Mouse (Mus musculus) heart, adult 2 months (tissue): ENCODE measurements around the gene Tpst1. TPM values are rescaled to one million over a fixed set of nuclear protein-coding genes. Genes with fewer than 3 reads are reported as not detected.
A peak's percentile ranks its signal among the peaks of the same experiment; 100 is the strongest.

Experiments used
- DNase-seq, 2 experiments: peaks; one replicate each; pipeline ENCODE4 v3.0.0; 2021
- H3K27ac ChIP-seq: fragments of 200-600 bp; 2 replicates; pipeline ENCODE4 v1.8.1; 2022
- H3K27me3 ChIP-seq: fragments of 200-500 bp; 2 replicates; pipeline ENCODE4 v1.6.1; 2012; ENCODE audit warnings: mild to moderate bottlenecking, low read length, inconsistent platforms, mixed read lengths; ENCODE audit not compliant: control insufficient read depth, insufficient read depth
- H3K36me3 ChIP-seq: fragments of 200-500 bp; 2 replicates; pipeline ENCODE4 v1.6.1; 2012; ENCODE audit warnings: low read length, inconsistent platforms; ENCODE audit not compliant: control insufficient read depth, insufficient read depth
- H3K4me1 ChIP-seq: fragments of 200-500 bp; 2 replicates; pipeline ENCODE4 v1.6.1; 2011; ENCODE audit warnings: low read length; ENCODE audit not compliant: control insufficient read depth, insufficient read depth
- H3K4me3 ChIP-seq: fragments of 200-600 bp; 2 replicates; pipeline ENCODE4 v1.8.1; 2022
- H3K79me2 ChIP-seq: fragments of 200-500 bp; replicated peaks from 2 replicates; pipeline ENCODE4 v1.6.1; 2012; ENCODE audit warnings: mild to moderate bottlenecking, inconsistent platforms, low read length, moderate library complexity, mixed read lengths; ENCODE audit not compliant: control insufficient read depth, insufficient read depth
- H3K9ac ChIP-seq: fragments of 200-500 bp; 2 replicates; pipeline ENCODE4 v1.6.1; 2012; ENCODE audit warnings: low read depth, mild to moderate bottlenecking, control low read depth, inconsistent platforms, low read length, mixed read lengths
- CTCF ChIP-seq: fragments of 200-600 bp; IDR thresholded peaks from 2 replicates; pipeline ENCODE4 v1.8.1; 2022; ENCODE audit warnings: antibody characterized with exemption, mild to moderate bottlenecking, moderate library complexity
- EP300 ChIP-seq: fragments of 200-500 bp; IDR thresholded peaks from 2 replicates; pipeline ENCODE4 v1.6.1; 2011; ENCODE audit warnings: low read depth, low read length, control low read depth; ENCODE audit not compliant: insufficient read depth
- POLR2A ChIP-seq: fragments of 200-500 bp; IDR thresholded peaks from 2 replicates; pipeline ENCODE4 v1.6.1; 2011; ENCODE audit warnings: mild to moderate bottlenecking, low read depth, low read length, control low read depth; ENCODE audit not compliant: insufficient read depth
- WGBS: fragments of 180-500 bp; shearing (Covaris S2); methylation state at CpG from one replicate; pipeline ENCODE4 v1.1.7; 2018; 5-methylcytosine and 5-hydroxymethylcytosine counted together
- intact Hi-C: fragments of 180-260 bp; cut with DNase I; formaldehyde crosslinking; loops from one replicate; pipeline ENCODE4 v1.15.1; 2025
- polyA plus RNA-seq: library from polyadenylated mRNA; depleted of rRNA; stranded (reverse); fragments of >200 nt; gene quantifications from 2 replicates; pipeline ENCODE4 v1.2.3, GENCODE M21; 2012
- total RNA-seq, 2 experiments: library from RNA; stranded (reverse); gene quantifications; 2 replicates each; pipeline ENCODE4 v1.2.3; 2021

Tpst1 gene
- total and polyA plus RNA-seq, 3 experiments: 7.4 to 10.1 (median 9.4) TPM

DNA sequence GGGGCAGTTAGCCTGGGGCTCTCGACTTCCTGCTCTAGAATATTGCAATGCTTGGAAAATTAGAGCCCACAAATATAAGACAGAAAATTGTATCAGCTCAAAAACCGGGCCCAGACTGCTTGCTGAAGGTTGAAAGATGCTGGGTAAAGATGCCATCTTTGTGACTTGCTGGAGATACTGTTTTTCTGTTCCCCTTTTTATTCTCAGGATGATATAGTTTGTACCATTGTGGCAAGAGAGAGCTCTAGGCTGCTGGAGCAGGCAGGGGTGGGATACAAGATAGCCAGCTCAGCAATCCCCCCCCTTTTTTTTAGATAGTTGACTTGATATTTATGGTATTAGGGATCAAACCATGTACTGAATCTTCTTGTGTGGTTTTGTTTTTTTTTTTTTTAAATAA, 81.2 kb downstream of the Tpst1 start:
- Histone ChIP-seq H3K27me3 (no peaks in the 10 kb centered on the region), H3K79me2 (no peaks in the 10 kb centered on the region), H3K27ac (no peak overlapping the region), H3K9ac (no peak overlapping the region), H3K36me3 (no peaks in the 10 kb centered on the region), H3K4me3 (no peak overlapping the region), H3K4me1 (no peaks in the 10 kb centered on the region)
- intact Hi-C loops: no loop called here
- TF ChIP-seq POLR2A (no peak), CTCF (no peak), EP300 (no peak)
- no peak for DNase-seq
- WGBS: 90% methylated on average over 2 of the region's 2 CpGs

DNA sequence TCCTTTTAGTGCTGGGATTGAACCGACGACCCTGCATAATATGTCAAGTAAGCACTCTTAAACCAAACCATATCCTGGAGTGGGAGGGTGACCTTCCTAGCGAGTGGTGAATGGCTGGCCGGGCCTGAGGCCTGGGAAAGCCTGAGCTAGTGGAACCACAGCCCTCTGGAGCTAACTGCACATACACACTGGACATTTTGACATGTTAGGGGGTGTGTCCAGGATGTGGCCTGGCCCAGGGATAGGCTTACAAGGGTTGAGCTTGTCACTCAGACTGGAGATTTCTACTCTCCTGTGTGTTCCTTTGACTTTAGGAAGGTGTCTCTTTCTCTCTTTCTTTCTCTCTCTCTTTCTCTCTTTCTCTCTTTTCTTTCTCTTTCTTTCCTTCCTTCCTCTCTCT, 85.4 kb downstream of the Tpst1 start:
- no peaks in the 10 kb centered on the region for H3K79me2 ChIP-seq
- WGBS: 85% methylated on average over 4 of the region's 4 CpGs
- H3K9ac ChIP-seq: no peak overlapping the region
- no peak overlapping the region for H3K27ac ChIP-seq
- no peak for DNase-seq
- no peaks in the 10 kb centered on the region for H3K4me1 ChIP-seq
- H3K27me3 ChIP-seq: no peaks in the 10 kb centered on the region
- TF ChIP-seq POLR2A (no peak), EP300 (no peak), CTCF (no peak)
- no peak overlapping the region for H3K4me3 ChIP-seq
- intact Hi-C loops: no loop called here
- no peaks in the 10 kb centered on the region for H3K36me3 ChIP-seq

DNA sequence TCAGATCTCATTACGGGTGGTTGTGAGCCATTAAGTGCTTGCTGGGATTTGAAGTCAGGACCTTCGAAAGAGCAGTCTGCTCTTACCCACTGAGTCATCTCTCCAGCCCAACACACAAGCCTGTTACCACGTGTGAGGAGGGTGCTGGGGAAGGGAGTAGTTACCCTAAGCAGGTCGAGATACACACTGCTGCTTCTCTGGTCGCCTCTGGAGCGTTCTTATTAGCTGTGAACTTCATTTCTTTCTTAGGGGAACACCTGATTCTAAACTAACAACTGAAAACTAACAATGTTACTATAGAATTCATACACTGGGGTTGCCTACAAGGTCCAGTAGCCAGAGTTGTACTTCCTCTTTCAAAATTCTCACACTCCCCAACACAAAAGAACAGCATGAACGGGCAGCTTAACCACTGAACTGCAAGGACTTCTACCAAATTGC, 86.7 kb downstream of the Tpst1 start:
- Histone ChIP-seq H3K27ac (no peak overlapping the region), H3K27me3 (no peaks in the 10 kb centered on the region), H3K9ac (no peak overlapping the region), H3K4me3 (no peak overlapping the region), H3K79me2 (no peaks in the 10 kb centered on the region), H3K36me3 (no peaks in the 10 kb centered on the region), H3K4me1 (no peaks in the 10 kb centered on the region; the same call in 1 of the 2 replicates)
- no peak for TF ChIP-seq EP300
- TF ChIP-seq CTCF: no peak
- TF ChIP-seq POLR2A: no peak
- DNase-seq: no peak
- 63% methylated on average over 7 of the region's 7 CpGs for WGBS
- intact Hi-C loops: no loop called here

DNA sequence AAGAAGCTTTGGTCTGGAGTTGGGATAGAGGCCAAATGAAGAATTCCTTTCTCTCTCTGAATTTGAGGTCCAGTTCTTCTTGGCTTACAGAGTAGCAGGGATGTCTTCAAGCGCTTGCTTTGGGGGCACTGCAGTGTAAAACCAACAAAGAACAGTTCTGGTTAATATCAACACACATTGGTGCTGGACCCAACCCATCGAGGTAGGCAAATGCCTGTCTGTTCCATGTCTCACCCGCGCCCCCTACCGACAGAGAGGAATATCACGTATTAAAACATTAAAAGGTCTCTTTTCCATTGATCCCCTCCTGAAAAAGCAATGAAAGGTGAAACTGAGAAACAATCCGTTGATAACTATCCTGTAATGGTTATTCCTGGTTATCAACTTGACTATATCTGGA, 90.5 kb downstream of the Tpst1 start:
- H3K79me2 ChIP-seq: no peaks in the 10 kb centered on the region
- H3K27me3 ChIP-seq: no peaks in the 10 kb centered on the region
- H3K36me3 ChIP-seq: no peaks in the 10 kb centered on the region
- H3K27ac ChIP-seq: no peak overlapping the region
- intact Hi-C loops: loop anchor here (1.0 kb wide), 1 partner anchor 140 kb away; no protein-coding TSS in a partner anchor
- no peak overlapping the region for H3K4me3 ChIP-seq
- H3K9ac ChIP-seq: no peak overlapping the region
- no peaks in the 10 kb centered on the region; the same call in 1 of the 2 replicates for H3K4me1 ChIP-seq
- 3% methylated on average over 7 of the region's 7 CpGs for WGBS
- DNase-seq: peak; percentile 73 to 82
- TF ChIP-seq POLR2A (no peak), EP300 (peak; percentile 62; the same call in 1 of the 2 replicates), CTCF (peak; percentile 92)

DNA sequence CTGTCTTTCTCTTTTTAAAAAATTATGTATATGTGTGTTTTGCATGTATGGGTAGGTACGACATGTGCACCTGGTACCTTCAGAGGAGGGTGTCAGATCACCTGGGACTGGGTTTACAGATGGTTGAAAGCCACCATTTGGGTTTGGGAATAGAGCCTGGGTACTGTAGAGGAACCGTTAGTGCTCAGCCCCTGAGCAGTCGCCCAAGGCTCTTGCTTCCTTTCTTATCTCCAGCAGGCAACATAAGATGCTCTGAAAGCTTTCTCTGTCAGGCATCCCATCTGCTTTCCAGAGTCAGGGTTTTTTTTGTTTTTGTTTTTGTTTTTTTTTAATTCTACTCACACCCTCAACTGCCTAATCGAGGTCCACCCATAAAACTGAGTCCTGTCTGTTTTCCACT, 92.1 kb downstream of the Tpst1 start:
- no peaks in the 10 kb centered on the region for H3K27me3 ChIP-seq
- no peak for DNase-seq
- intact Hi-C loops: no loop called here
- H3K4me1 ChIP-seq: no peaks in the 10 kb centered on the region; the same call in 1 of the 2 replicates
- no peaks in the 10 kb centered on the region for H3K36me3 ChIP-seq
- no peak overlapping the region for H3K27ac ChIP-seq
- TF ChIP-seq CTCF (no peak), EP300 (no peak)
- 70% methylated on average over 4 of the region's 4 CpGs for WGBS
- no peak overlapping the region for H3K4me3 ChIP-seq
- H3K79me2 ChIP-seq: no peaks in the 10 kb centered on the region
- no peak overlapping the region for H3K9ac ChIP-seq

DNA sequence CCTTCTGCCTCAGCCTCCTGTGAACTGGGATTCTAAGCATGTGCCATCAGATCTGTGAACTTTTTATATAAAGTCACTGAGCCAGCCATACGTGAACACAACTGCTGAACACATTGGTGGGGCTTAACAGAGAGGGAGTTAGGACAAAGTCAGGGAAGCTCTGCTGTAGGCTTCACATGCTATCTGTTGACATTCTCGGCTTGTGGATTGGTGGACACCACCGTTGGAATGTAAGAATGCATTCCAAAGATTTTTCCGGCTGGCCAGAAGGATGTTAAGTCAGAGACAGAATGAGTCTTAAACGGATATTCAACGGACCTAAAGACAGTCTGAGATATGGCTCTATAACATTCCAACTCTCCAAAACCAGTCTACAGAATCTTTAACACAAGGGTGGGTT, 96.0 kb downstream of the Tpst1 start:
- no peak overlapping the region for H3K27ac ChIP-seq
- no peak overlapping the region for H3K9ac ChIP-seq
- 22% methylated on average over 6 of the region's 6 CpGs for WGBS
- intact Hi-C loops: no loop called here
- H3K79me2 ChIP-seq: peaks cover 2% of the 10 kb centered on the region; the same call in 1 of the 2 replicates
- H3K4me1 ChIP-seq: peaks cover 7% of the 10 kb centered on the region
- TF ChIP-seq POLR2A (no peak), EP300 (no peak), CTCF (no peak)
- H3K27me3 ChIP-seq: no peaks in the 10 kb centered on the region
- peaks cover 3% of the 10 kb centered on the region; the same call in 1 of the 2 replicates for H3K36me3 ChIP-seq
- no peak for DNase-seq
- no peak overlapping the region for H3K4me3 ChIP-seq
